Mouse (Mus musculus) embryonic facial prominence, embryonic 11.5 days (tissue): ENCODE results near the gene Asxl2. TPM values are rescaled to one million over a fixed set of nuclear protein-coding genes. Genes with fewer than 3 reads are reported as not detected.
"Not testable (repeated sequence)": the region's sequence is repeated elsewhere in the genome, so short reads cannot be mapped to it uniquely, and the experiment has no call there.

Experiments used
- ATAC-seq: fragments of 200-750 bp; cut with Nextera tagmentation; replicated peaks from 2 replicates; pipeline ENCODE4 v1.8.0; 2017; ENCODE audit warnings: low read depth; ENCODE audit not compliant: insufficient number of reproducible peaks, low FRiP score, low TSS enrichment
- DNase-seq: peaks from one replicate; pipeline ENCODE4 v3.0.0-alpha.2; 2015; ENCODE audit warnings: low spot score
- H3K27ac ChIP-seq: fragments of 300-500 bp; sonication (generic); replicated peaks from 2 replicates; pipeline ENCODE4 v1.5.1; 2014; ENCODE audit warnings: mild to moderate bottlenecking, low read depth, low read length, control low read depth
- H3K27me3 ChIP-seq: fragments of 300-500 bp; sonication (generic); 2 replicates; pipeline ENCODE4 v1.6.1; 2014; ENCODE audit warnings: mild to moderate bottlenecking, low read length, moderate library complexity, mixed read lengths; ENCODE audit not compliant: control insufficient read depth, insufficient read depth
- H3K36me3 ChIP-seq: fragments of 300-500 bp; sonication (generic); replicated peaks from 2 replicates; pipeline ENCODE4 v1.6.1; 2014; ENCODE audit warnings: low read depth, mild to moderate bottlenecking, low read length, moderate library complexity, mixed read lengths; ENCODE audit not compliant: control insufficient read depth, insufficient read depth
- H3K4me1 ChIP-seq: fragments of 300-500 bp; sonication (generic); 2 replicates; pipeline ENCODE4 v1.6.1; 2014; ENCODE audit warnings: low read length, mixed read lengths; ENCODE audit not compliant: control insufficient read depth, insufficient read depth
- H3K4me2 ChIP-seq: fragments of 300-500 bp; sonication (generic); 2 replicates; pipeline ENCODE4 v1.6.1; 2014; ENCODE audit warnings: low read depth, mild to moderate bottlenecking, control low read depth, low read length, moderate library complexity
- H3K4me3 ChIP-seq: fragments of 300-500 bp; sonication (generic); 2 replicates; pipeline ENCODE4 v1.5.1; 2014; ENCODE audit warnings: low read depth, low read length, control low read depth
- H3K9ac ChIP-seq: fragments of 300-500 bp; sonication (generic); replicated peaks from 2 replicates; pipeline ENCODE4 v1.6.1; 2014; ENCODE audit warnings: mild to moderate bottlenecking, control low read depth, low read length
- H3K9me3 ChIP-seq: fragments of 300-500 bp; sonication (generic); replicated peaks from 2 replicates; pipeline ENCODE4 v1.6.1; 2016; ENCODE audit warnings: mild to moderate bottlenecking, low read length, inconsistent platforms, mixed read lengths; ENCODE audit not compliant: control insufficient read depth
- WGBS: fragments of 180-500 bp; shearing (Covaris S2); extraction: QIAGEN DNeasy Blood & Tissue Kit; methylation state at CpG from one replicate; pipeline ENCODE4 v1.1.7; 2014; 5-methylcytosine and 5-hydroxymethylcytosine counted together
- polyA plus RNA-seq: library from polyadenylated mRNA; unstranded; fragments of >200 nt; fragmentation: Nextera tagmentation; extraction: Ambion mirVana; gene quantifications from 2 replicates; pipeline ENCODE4 v1.2.1, GENCODE M21; 2014

Gene Asxl2
- polyA plus RNA-seq, 1 experiment from 2014 or later: 13.6 TPM

GRCm38 (mm10) chr12:3453554-3453953 is 26.9 kb downstream of the Asxl2 start:
- H3K9me3 ChIP-seq: no peaks in the 10 kb centered on the region
- no peak for DNase-seq
- 94% methylated on average over 3 of the region's 3 CpGs for WGBS
- ATAC-seq: no peak
- H3K36me3 ChIP-seq: no peaks in the 10 kb centered on the region; the same call in 1 of the 2 replicates
- no peak overlapping the region for H3K4me3 ChIP-seq
- no peaks in the 10 kb centered on the region for H3K4me1 ChIP-seq
- H3K27ac ChIP-seq: no peak overlapping the region
- H3K27me3 ChIP-seq: no peaks in the 10 kb centered on the region
- no peak overlapping the region for H3K9ac ChIP-seq
- H3K4me2 ChIP-seq: no peak overlapping the region

DNA sequence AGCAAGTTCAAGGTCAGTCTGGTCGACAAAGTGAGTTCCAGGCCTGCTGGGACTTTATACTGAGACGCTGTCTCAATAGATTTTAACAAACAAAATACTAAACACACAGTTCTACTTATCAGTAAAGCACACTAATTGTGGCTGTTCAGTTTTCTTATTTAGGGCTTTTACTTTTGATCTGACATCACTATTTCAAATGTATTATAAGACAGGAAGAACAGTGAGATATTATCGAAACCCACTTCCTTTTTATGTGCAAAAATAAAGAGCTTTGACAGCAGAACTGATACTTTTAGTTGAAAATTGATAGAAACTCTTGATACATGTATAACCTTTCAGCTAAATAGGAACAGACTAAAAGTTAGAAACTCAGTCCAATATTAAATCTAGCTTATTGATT is 36.4 kb downstream of the Asxl2 start:
- no peak for DNase-seq
- H3K4me3 ChIP-seq: no peak overlapping the region
- no peak overlapping the region for H3K9ac ChIP-seq
- H3K9me3 ChIP-seq: no peaks in the 10 kb centered on the region
- no peaks in the 10 kb centered on the region for H3K36me3 ChIP-seq
- H3K27ac ChIP-seq: no peak overlapping the region
- H3K4me1 ChIP-seq: no peaks in the 10 kb centered on the region
- no peak overlapping the region for H3K4me2 ChIP-seq
- H3K27me3 ChIP-seq: no peaks in the 10 kb centered on the region
- ATAC-seq: no peak
- WGBS: 96% methylated on average over 3 of the region's 3 CpGs

- Histone ChIP-seq H3K9ac (no peak overlapping the region), H3K27me3 (no peaks in the 10 kb centered on the region), H3K4me3 (no peak overlapping the region), H3K9me3 (no peaks in the 10 kb centered on the region), H3K36me3 (peaks cover 8% of the 10 kb centered on the region), H3K4me1 (no peaks in the 10 kb centered on the region), H3K27ac (no peak overlapping the region), H3K4me2 (no peak overlapping the region)
- DNase-seq (no peak), ATAC-seq (no peak)
- WGBS: 91% methylated on average over 4 of the region's 4 CpGs
Measured at GRCm38 (mm10) chr12:3499662-3500061, 73.0 kb downstream of the Asxl2 start.

DNA sequence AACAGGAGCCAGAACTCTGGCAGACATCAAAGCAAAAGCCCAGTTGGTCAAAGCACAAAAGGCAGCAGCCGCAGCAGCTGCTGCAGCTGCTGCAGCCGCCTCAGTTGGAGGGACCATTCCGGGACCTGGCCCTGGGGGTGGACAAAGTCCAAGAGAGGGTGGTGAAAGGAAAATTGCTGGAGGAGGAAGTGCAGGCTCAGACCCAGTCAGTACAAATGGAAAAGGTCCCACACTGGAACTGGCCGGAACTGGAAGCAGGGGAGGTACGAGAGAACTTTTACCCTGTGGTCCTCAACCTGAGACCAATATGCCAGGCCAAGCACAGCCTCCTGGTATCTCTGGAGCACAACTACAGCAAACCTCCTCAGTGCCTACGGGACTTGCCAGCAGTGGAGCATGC is 73.4 kb downstream of the Asxl2 start:
- no peaks in the 10 kb centered on the region for H3K4me1 ChIP-seq
- WGBS: 93% methylated on average over 6 of the region's 6 CpGs
- ATAC-seq: no peak
- H3K36me3 ChIP-seq: peaks cover 8% of the 10 kb centered on the region
- DNase-seq: no peak
- H3K9me3 ChIP-seq: no peaks in the 10 kb centered on the region
- H3K27me3 ChIP-seq: no peaks in the 10 kb centered on the region
- no peak overlapping the region for H3K27ac ChIP-seq
- H3K4me3 ChIP-seq: no peak overlapping the region
- H3K9ac ChIP-seq: no peak overlapping the region
- H3K4me2 ChIP-seq: no peak overlapping the region

DNA sequence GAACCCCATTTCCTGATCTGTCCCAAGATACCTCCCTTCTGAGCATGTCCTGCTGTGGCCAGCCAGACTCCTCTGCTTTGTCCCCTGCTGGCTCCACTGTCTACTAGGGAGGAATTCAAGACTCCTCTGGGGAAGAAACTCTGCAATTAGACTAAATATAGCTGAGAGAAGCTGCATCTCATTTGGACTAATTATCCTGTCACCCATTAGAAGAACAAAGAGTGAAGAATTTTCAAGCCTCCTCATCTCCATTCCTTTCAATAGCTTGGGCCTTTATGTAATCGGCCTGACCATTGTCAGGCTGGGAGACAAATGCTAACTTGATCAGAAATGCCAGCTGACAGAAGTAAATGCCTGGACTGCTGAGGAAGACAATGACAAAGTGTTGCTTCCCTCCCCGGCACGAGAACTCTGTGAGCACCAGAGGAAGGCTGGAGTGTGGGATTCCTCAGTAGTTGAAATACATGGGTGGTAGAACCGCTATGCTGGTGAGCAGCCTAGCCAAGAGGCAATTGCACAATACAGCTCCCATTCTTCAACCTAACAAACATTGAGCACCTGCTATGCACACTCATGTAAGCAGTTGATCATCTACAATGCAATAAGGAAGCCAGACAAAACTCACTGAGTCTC is 92.1 kb downstream of the Asxl2 start:
- ATAC-seq (no peak), DNase-seq (no peak)
- H3K36me3 ChIP-seq: no peaks in the 10 kb centered on the region
- no peak overlapping the region for H3K4me2 ChIP-seq
- H3K27ac ChIP-seq: no peak overlapping the region
- no peaks in the 10 kb centered on the region for H3K9me3 ChIP-seq
- WGBS: 58% methylated on average over 4 of the region's 4 CpGs
- no peak overlapping the region for H3K4me3 ChIP-seq
- H3K9ac ChIP-seq: no peak overlapping the region
- H3K27me3 ChIP-seq: no peaks in the 10 kb centered on the region
- H3K4me1 ChIP-seq: no peaks in the 10 kb centered on the region

DNA sequence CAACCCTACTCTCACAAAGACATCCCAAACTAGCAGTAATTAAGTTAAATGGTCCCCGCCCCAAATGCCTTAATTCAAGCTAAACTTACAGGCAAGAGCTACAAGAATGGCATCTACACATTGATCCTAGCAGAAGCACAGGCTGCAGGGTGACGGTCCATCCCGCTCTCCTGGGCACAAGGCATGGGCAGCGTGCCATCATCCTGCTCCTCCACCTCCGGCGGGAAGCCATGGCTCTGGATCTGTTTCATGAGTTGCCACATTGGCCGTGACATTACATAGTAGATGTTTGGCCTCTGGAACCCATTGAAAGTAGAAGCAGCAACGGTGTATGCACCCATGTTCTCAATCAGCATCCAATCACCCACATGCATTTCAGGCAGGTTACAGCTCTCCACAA is 95.1 kb downstream of the Asxl2 start:
- H3K27me3 ChIP-seq, ATAC-seq, H3K36me3 ChIP-seq, H3K4me1 ChIP-seq, H3K4me3 ChIP-seq, H3K27ac ChIP-seq, H3K9me3 ChIP-seq, H3K9ac ChIP-seq, DNase-seq, H3K4me2 ChIP-seq: not testable (repeated sequence)
- 93% methylated on average over 8 of the region's 8 CpGs for WGBS

DNA sequence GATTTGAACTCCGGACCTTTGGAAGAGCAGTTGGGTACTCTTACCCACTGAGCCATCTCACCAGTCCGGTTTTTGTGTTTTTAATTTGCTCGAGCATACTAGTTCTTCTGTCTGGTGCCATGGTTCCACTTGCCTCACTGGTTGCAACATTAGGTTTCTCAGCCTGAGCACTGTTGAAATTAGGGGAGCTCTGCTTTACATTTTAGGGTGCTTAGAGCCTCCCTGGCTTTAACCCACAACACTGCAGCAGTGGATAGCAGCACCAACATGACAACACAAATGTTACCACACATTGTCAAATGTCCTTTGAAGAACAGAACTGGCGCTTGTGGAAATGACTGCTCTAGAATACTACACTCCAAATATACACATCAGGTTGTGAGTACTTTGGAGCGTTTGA is 98.9 kb downstream of the Asxl2 start:
- no peak overlapping the region for H3K27ac ChIP-seq
- ATAC-seq (no peak), DNase-seq (no peak)
- no peaks in the 10 kb centered on the region for H3K36me3 ChIP-seq
- no peak overlapping the region for H3K4me2 ChIP-seq
- no peak overlapping the region for H3K9ac ChIP-seq
- H3K4me1 ChIP-seq: no peaks in the 10 kb centered on the region
- 94% methylated on average over 5 of the region's 5 CpGs for WGBS
- H3K27me3 ChIP-seq: no peaks in the 10 kb centered on the region
- H3K4me3 ChIP-seq: no peak overlapping the region
- no peaks in the 10 kb centered on the region for H3K9me3 ChIP-seq

- H3K9me3 ChIP-seq: not testable (repeated sequence)
Measured at GRCm38 (mm10) chr12:3535446-3535845, 108.8 kb downstream of the Asxl2 start.

More at GRCm38 (mm10) chr12:3535446-3535845, 108.8 kb downstream of the Asxl2 start:
- ATAC-seq, DNase-seq, H3K9ac ChIP-seq, H3K4me3 ChIP-seq, H3K27me3 ChIP-seq, H3K4me2 ChIP-seq, H3K36me3 ChIP-seq, H3K27ac ChIP-seq, H3K4me1 ChIP-seq: not testable (repeated sequence)
- 97% methylated on average over 1 of the region's 1 CpGs for WGBS
